Mouse (Mus musculus): ENCODE measurements around the gene Mmab. TPM values are rescaled to one million over a fixed set of nuclear protein-coding genes. Genes with fewer than 3 reads are reported as not detected.

Gene Mmab
- 30.5 and 31.0 TPM in 2 replicates for polyA plus RNA-seq (2015; fragmentation: Nextera tagmentation; extraction: Ambion mirVana)

DNA sequence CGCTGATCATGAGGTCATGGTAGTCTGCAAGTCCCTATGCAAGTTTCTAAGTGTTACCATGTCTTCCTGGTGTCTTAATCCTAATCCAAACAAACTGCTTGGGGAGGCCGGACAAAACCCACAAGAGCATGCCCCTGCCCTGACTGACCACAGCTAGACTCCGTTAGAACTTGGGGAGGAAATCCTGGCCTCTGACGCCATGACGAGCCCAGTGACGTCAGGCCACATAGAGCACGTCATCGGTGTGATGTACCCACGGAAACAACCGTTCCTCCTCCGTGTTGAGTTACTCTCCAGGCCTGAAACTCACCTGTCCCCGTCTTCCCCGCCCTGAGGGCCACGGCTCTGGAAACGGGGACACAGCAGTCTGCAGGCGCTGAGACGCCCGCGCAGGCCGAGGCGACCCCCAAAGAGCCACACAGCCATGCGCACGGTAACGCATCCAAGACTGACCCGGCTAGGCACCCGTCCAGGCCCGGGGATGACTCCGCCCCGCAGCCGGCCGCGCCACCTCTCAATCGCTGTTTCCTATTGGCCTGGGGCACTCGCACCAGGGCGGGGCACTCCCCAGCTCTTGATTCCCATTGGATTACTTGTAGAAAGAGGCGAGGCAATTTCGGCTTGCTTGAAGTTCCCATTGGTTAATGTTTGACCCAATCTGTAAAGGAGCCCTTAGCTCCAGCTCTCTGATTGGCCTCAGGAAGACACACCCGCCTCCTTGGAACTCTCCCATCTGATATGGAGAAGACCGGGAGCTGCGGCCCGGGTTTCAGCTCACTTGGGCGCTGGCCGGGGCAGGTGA is at the start of gene Mmab, which contains the start of gene Mvk:
TSS of gene Mmab (minus strand) at position 495 of the 802 bp plus-strand sequence.
TSS of gene Mvk (plus strand) at position 704 of the 802 bp plus-strand sequence.
- WGBS: 2% methylated on average over 43 of the region's 43 CpGs
- peaks cover 18% of the 10 kb centered on the region for H3K4me1 ChIP-seq
- H3K27ac ChIP-seq: peak within 1 kb of the TSS; percentile 60
- H3K4me3 ChIP-seq: peak within 1 kb of the TSS; percentile 84
- H3K9ac ChIP-seq: peak within 1 kb of the TSS; percentile 82
- H3K36me3 ChIP-seq: peaks cover 11% of the 10 kb centered on the region; the same call in 1 of the 2 replicates
- peak; percentile 98 for ATAC-seq (ENCODE audit: borderline replicate concordance, extremely low read depth, low FRiP score, low TSS enrichment)
- peak within 1 kb of the TSS; percentile 89 for H3K4me2 ChIP-seq
- no peaks in the 10 kb centered on the region for H3K27me3 ChIP-seq
- no peaks in the 10 kb centered on the region for H3K9me3 ChIP-seq

DNA sequence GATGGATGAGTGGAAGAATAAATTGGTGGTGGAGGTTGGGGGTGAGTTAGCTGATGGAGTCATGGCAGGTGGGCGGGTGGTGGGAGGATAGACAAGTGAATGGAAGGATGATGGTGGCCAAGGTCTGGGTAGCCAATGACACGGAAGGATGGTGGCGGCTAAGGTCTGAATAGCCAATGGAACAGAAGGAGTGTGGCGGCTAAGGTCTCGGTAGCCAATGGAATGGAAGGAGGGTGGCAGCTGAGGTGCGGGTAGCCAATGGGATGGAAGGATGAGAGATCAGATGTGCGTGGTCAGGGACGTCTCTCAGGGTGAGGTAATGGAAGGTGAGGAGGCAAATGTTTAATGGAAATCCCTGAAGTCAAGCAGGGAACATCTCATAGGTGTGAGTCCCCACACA is 46.4 kb upstream of the Mmab start:
- ATAC-seq (ENCODE audit: borderline replicate concordance, extremely low read depth, low FRiP score, low TSS enrichment): no peak
- no peaks in the 10 kb centered on the region for H3K4me1 ChIP-seq
- WGBS: 89% methylated on average over 8 of the region's 8 CpGs

DNA sequence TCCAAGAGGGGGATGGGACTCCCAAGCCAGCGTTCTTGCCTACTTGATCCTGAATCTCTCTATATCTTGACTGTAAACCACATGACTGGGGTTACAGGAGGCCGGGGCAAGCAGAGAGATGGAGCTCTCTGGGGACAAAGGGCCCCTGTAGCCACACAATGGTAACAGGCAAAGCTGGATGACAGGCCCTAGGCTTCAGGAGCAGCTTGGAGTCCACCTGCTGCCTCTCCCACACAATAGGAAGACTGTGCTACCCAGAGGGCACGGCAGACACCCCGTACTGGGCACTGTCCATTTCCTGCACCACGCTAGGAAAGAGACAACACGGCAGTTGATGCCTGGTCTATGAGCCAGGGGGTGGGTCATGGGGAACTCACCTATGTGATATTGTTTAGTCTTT is 45.7 kb upstream of the Mmab start:
- Histone ChIP-seq H3K4me3 (no peak overlapping the region), H3K4me2 (no peak overlapping the region), H3K27me3 (no peaks in the 10 kb centered on the region), H3K36me3 (no peaks in the 10 kb centered on the region), H3K9ac (no peak overlapping the region), H3K27ac (no peak overlapping the region), H3K4me1 (no peaks in the 10 kb centered on the region), H3K9me3 (no peaks in the 10 kb centered on the region)
- 79% methylated on average over 6 of the region's 6 CpGs for WGBS
- peak; percentile 27; the same call in 1 of the 2 replicates for ATAC-seq (ENCODE audit: borderline replicate concordance, extremely low read depth, low FRiP score, low TSS enrichment)

More for the DNA sequence above, 46.4 kb upstream of the Mmab start:
- Histone ChIP-seq H3K36me3 (no peaks in the 10 kb centered on the region), H3K9ac (no peak overlapping the region), H3K9me3 (no peaks in the 10 kb centered on the region), H3K27me3 (no peaks in the 10 kb centered on the region), H3K27ac (no peak overlapping the region), H3K4me2 (no peak overlapping the region), H3K4me3 (no peak overlapping the region)

DNA sequence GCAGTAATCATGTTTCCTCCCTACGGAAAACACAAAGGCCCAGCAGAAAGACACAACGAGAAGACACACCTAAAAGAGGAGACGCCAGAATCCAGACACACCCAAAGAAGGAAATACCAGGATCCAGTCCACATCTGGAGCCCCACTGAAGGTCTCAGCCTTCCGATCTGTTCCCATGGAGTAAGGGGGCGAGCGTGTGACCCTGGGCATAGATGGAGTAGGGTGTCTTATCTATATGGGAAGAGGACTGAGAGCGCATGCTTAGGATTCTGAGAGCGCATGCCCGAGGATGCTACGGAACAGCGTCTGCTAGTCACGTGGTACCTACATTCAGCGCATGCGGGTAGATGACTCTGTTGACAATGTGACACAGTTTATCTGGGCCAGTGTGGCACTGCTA is 41.8 kb upstream of the Mmab start:
- Histone ChIP-seq H3K9me3 (no peaks in the 10 kb centered on the region), H3K36me3 (no peaks in the 10 kb centered on the region), H3K4me3 (no peak overlapping the region), H3K4me2 (no peak overlapping the region), H3K4me1 (no peaks in the 10 kb centered on the region), H3K27ac (no peak overlapping the region), H3K27me3 (no peaks in the 10 kb centered on the region), H3K9ac (no peak overlapping the region)
- 87% methylated on average over 14 of the region's 14 CpGs for WGBS
- no peak for ATAC-seq (ENCODE audit: borderline replicate concordance, extremely low read depth, low FRiP score, low TSS enrichment)

DNA sequence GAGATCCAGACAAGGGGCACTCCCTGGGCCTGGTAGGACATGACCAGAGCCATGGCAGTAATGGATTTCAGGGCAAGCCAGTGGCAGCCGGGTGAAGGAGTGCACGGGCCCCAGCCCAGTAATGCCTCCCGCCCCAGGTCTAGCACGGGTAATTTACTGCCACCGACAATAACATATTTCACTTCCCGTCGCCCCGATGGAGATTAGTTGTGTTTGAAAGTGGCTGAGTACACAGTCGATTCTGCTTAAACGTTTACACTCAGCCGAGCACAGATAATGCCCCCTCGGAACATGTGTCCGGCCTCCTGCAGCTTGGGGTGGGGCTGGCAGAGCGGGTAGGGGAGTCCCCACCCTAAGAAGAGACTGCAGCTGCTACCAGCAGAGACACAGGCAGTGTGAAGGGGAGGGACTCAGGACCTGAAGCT is 38.7 kb upstream of the Mmab start:
- WGBS: 6% methylated on average over 14 of the region's 14 CpGs
- H3K4me3 ChIP-seq: no peak overlapping the region
- H3K9me3 ChIP-seq: no peaks in the 10 kb centered on the region
- H3K36me3 ChIP-seq: no peaks in the 10 kb centered on the region
- H3K4me1 ChIP-seq: no peaks in the 10 kb centered on the region
- H3K9ac ChIP-seq: no peak overlapping the region
- no peak for ATAC-seq (ENCODE audit: borderline replicate concordance, extremely low read depth, low FRiP score, low TSS enrichment)
- H3K4me2 ChIP-seq: no peak overlapping the region
- no peak overlapping the region for H3K27ac ChIP-seq
- no peaks in the 10 kb centered on the region for H3K27me3 ChIP-seq

DNA sequence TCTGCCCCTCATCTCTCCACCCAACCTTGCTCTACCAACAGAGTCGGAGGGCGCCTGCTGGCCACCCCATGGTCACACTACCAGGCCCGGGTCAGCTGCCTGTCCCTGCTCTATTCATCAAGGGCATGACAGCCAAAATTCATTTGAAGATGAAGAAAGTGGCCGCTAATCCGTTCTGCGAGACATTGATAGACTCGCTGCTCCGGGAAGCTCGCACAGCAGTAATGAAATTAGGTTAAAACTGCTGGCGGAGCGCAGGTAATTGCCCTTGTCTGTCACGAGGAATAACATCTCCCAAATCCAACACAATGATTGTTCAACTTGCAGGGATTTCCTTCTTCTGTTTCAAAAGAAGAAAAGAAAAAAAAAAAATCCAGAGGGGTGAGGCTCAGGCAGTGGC is 34.4 kb upstream of the Mmab start:
- H3K27me3 ChIP-seq: no peaks in the 10 kb centered on the region; the same call in 1 of the 2 replicates
- ATAC-seq (ENCODE audit: borderline replicate concordance, extremely low read depth, low FRiP score, low TSS enrichment): no peak
- no peaks in the 10 kb centered on the region for H3K9me3 ChIP-seq
- H3K4me2 ChIP-seq: no peak overlapping the region
- WGBS: 83% methylated on average over 12 of the region's 12 CpGs
- no peak overlapping the region for H3K27ac ChIP-seq
- no peaks in the 10 kb centered on the region for H3K36me3 ChIP-seq
- peaks cover 6% of the 10 kb centered on the region for H3K4me1 ChIP-seq
- no peak overlapping the region for H3K9ac ChIP-seq
- H3K4me3 ChIP-seq: no peak overlapping the region

DNA sequence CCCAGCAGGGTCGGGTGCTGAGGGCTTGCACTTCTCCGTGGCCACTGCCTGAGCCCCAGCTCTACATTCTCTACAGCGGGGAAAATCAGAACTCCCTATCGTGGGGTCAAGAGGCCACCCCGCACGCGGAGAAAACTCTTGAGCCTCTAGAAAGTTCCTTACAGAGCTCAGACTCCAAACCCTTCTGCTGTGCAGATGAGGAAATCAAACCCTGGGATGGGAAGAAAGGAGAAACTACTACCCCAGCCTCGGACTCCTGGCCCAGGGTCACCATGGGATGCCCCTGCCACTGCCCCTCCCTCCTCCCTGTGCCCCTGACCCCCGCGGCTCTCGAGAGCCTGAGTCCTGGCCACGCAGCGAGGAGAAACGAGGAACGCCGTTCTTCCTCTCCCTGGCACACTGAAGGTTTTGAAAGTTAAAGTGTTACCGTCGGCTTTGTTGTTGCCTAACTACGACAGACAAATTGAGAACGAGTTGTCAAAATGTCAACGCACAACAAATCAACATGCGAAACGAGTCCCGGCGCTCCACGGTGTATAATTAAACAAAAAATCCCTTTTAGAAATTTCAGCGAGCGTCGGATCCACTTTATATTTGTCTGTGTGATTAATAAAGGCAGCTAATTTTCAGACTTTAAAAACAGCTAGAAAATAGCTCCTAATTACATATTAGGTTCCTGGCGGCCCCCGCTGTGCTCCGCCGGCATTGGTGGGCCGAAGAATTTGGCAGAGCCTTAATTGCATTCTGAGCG is 31.1 kb upstream of the Mmab start:
- Histone ChIP-seq H3K36me3 (no peaks in the 10 kb centered on the region), H3K9me3 (no peaks in the 10 kb centered on the region), H3K27ac (no peak overlapping the region), H3K4me3 (no peak overlapping the region), H3K9ac (no peak overlapping the region), H3K4me2 (peak overlapping the region; percentile 19; the same call in 1 of the 2 replicates), H3K27me3 (no peaks in the 10 kb centered on the region; the same call in 1 of the 2 replicates), H3K4me1 (peaks cover 6% of the 10 kb centered on the region)
- no peak for ATAC-seq (ENCODE audit: borderline replicate concordance, extremely low read depth, low FRiP score, low TSS enrichment)
- WGBS: 31% methylated on average over 35 of the region's 35 CpGs

DNA sequence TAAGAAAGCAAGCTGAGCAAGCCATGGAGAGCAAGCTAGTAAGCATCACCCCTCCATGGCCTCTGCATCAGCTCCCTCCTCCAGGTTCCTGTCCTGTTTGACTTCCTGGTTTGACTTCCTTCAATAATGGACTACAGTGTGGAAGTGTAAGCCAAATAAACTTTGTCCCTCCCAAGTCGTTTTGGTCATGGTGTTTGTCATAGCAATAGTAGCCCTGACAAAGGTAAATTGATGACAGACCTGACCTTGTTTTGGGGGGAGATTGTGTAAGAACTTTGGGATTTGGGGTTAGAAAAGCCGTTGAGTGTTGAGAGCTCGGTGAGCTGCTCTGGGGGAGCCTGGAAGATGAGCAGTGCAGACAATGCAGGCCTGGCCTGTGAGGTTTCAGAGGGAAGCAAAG is 26.5 kb upstream of the Mmab start:
- WGBS: 56% methylated on average over 3 of the region's 3 CpGs

DNA sequence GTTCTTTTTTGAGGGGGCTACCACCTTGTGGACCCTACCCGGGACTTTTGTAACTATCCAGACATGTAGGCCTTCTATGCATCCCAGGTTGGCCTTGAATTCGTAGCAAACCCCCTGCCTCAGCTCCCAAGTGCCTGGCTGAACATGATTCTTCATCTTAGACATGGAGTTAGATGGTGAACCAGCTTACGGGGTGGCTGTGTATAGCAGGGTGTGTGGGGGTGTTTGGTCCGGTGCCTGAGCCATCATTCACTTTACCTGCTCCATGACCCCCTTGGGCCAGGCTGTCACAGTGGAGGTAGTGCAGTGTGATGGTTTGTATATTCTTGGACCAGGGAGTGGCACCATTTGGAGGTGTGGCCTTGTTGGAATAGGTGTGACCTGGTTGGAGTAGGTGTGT is 24.1 kb upstream of the Mmab start:
- Histone ChIP-seq H3K4me2 (peak overlapping the region; percentile 59), H3K27ac (peak overlapping the region; percentile 77), H3K9me3 (no peaks in the 10 kb centered on the region), H3K4me3 (no peak overlapping the region), H3K9ac (peak overlapping the region; percentile 27; the same call in 1 of the 2 replicates), H3K36me3 (no peaks in the 10 kb centered on the region), H3K4me1 (peaks cover 30% of the 10 kb centered on the region), H3K27me3 (no peaks in the 10 kb centered on the region)
- WGBS: 67% methylated on average over 4 of the region's 4 CpGs
- ATAC-seq (ENCODE audit: borderline replicate concordance, extremely low read depth, low FRiP score, low TSS enrichment): no peak

More for the DNA sequence above, 26.5 kb upstream of the Mmab start:
- no peak overlapping the region for H3K27ac ChIP-seq
- no peaks in the 10 kb centered on the region for H3K9me3 ChIP-seq
- no peaks in the 10 kb centered on the region; the same call in 1 of the 2 replicates for H3K27me3 ChIP-seq
- no peak overlapping the region for H3K4me2 ChIP-seq
- H3K9ac ChIP-seq: no peak overlapping the region
- no peaks in the 10 kb centered on the region for H3K36me3 ChIP-seq
- H3K4me1 ChIP-seq: peaks cover 27% of the 10 kb centered on the region
- H3K4me3 ChIP-seq: no peak overlapping the region
- ATAC-seq (ENCODE audit: borderline replicate concordance, extremely low read depth, low FRiP score, low TSS enrichment): no peak

DNA sequence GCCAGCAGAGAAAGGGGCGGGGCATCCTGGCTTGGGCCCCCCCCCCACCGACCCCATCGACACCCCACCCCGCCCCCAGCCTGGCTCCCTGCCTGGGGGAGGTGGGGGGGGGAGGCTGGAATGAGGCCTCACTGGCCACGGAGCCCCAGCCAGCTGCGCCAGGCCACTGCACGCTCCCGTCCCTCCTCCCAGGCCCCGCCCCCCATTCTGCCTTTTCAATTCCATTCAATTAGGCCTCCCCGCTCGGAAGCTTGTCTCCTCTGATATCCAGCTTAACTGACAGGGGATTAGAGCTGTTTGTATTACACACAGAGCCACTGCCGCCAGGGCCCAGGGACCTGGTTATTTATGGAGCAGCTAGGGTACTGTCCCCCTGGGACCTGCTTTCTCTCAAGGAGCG is 23.6 kb upstream of the Mmab start:
- peak overlapping the region; percentile 77 for H3K27ac ChIP-seq
- H3K36me3 ChIP-seq: no peaks in the 10 kb centered on the region
- H3K4me2 ChIP-seq: peak overlapping the region; percentile 59
- no peaks in the 10 kb centered on the region for H3K9me3 ChIP-seq
- WGBS: under 1% methylated on average over 9 of the region's 13 CpGs
- peak overlapping the region; percentile 24 for H3K4me3 ChIP-seq
- H3K27me3 ChIP-seq: no peaks in the 10 kb centered on the region
- H3K4me1 ChIP-seq: peaks cover 30% of the 10 kb centered on the region
- H3K9ac ChIP-seq: peak overlapping the region; percentile 27; the same call in 1 of the 2 replicates
- ATAC-seq (ENCODE audit: borderline replicate concordance, extremely low read depth, low FRiP score, low TSS enrichment): peak; percentile 83

DNA sequence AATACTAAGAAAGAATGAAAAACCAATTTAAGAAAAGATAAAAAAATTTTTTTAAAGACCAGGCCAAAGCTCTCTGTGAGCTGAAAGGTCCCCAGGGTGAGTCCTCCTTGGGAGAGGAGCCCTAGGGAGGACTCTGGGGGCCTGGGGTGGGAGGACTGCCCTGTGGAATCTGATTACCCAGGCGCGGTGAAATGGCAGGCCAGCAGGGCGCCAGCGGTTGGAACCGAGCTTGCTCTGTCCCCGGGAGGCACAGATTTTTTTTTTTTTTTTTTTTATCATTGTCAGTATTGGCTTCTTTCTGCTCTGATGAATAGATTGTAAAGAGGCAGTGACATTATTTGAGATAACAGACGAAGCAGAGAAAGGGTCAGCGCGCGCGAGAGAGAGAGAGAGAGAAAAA is 23.2 kb upstream of the Mmab start:
- H3K4me3 ChIP-seq: peak overlapping the region; percentile 24
- H3K27me3 ChIP-seq: no peaks in the 10 kb centered on the region
- H3K4me1 ChIP-seq: peaks cover 30% of the 10 kb centered on the region
- WGBS: 3% methylated on average over 11 of the region's 11 CpGs
- peak overlapping the region; percentile 77 for H3K27ac ChIP-seq
- peak; percentile 27; the same call in 1 of the 2 replicates for ATAC-seq (ENCODE audit: borderline replicate concordance, extremely low read depth, low FRiP score, low TSS enrichment)
- no peaks in the 10 kb centered on the region for H3K9me3 ChIP-seq
- H3K4me2 ChIP-seq: peak overlapping the region; percentile 59
- peak overlapping the region; percentile 27; the same call in 1 of the 2 replicates for H3K9ac ChIP-seq
- no peaks in the 10 kb centered on the region for H3K36me3 ChIP-seq

DNA sequence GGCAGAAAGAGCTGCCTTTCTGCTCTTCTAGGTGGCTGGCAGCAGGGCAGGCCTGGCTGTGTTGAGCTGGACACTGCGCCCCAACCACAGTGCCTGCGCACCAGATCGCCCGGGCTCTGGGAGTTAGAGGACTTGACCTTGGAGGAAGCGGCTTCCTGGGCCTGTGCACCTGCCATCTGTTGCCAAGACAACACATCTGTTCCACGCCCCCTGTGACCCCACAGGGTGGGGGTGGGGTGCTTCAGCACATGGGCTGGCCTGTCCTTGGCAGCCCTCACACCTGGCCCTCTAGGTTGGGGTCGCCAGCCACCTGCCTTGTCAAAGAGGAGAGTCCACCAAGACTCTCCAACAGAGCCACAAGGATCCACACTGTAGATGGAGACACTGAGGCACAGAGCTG is 21.8 kb upstream of the Mmab start:
- Histone ChIP-seq H3K9me3 (no peaks in the 10 kb centered on the region), H3K27ac (no peak overlapping the region), H3K4me2 (no peak overlapping the region), H3K4me1 (peaks cover 33% of the 10 kb centered on the region), H3K36me3 (no peaks in the 10 kb centered on the region), H3K4me3 (no peak overlapping the region), H3K9ac (no peak overlapping the region), H3K27me3 (no peaks in the 10 kb centered on the region)
- 55% methylated on average over 7 of the region's 7 CpGs for WGBS
- no peak for ATAC-seq (ENCODE audit: borderline replicate concordance, extremely low read depth, low FRiP score, low TSS enrichment)
